Mouse (Mus musculus): ENCODE data around the gene Ntmt1. TPM values are rescaled to one million over a fixed set of nuclear protein-coding genes. Genes with fewer than 3 reads are reported as not detected.
A peak's percentile ranks its signal among the peaks of the same experiment; 100 is the strongest.

Ntmt1 gene
- polyA plus RNA-seq (2016; fragmentation: Nextera tagmentation; extraction: Ambion mirVana) = 103 and 110 TPM in 2 replicates

GRCm38 (mm10) chr2:30807648-30808295 lies at the start of gene Ntmt1:
TSS of gene Ntmt1 (plus strand) at chr2:30807826.
- H3K4me2 ChIP-seq (replicated peaks) = peak within 1 kb of the TSS; percentile 91
- H3K27me3 ChIP-seq = peaks cover 23% of the 10 kb centered on the region
- peak within 1 kb of the TSS; percentile 62 for H3K27ac ChIP-seq (replicated peaks)
- peak within 1 kb of the TSS; percentile 79 for H3K9ac ChIP-seq (replicated peaks)
- under 1% methylated on average over 44 of the region's 44 CpGs for whole genome bisulfite sequencing
- H3K9me3 ChIP-seq = no peaks in the 10 kb centered on the region
- H3K4me1 ChIP-seq = peaks cover 24% of the 10 kb centered on the region
- H3K36me3 ChIP-seq = peaks cover 11% of the 10 kb centered on the region
- peak within 1 kb of the TSS; percentile 61 for H3K4me3 ChIP-seq
- ATAC-seq (ENCODE audit: low FRiP score, low read depth) = peak; percentile 97

- Histone ChIP-seq H3K9ac (replicated peaks) (0 out of 2 replicates have a peak overlapping the region, but pooled peaks have one; percentile 28), H3K4me1 (peaks cover 34% of the 10 kb centered on the region), H3K27me3 (peaks cover 5% of the 10 kb centered on the region; the same call in 1 of the 2 replicates), H3K4me3 (no peak overlapping the region), H3K4me2 (replicated peaks) (peak overlapping the region; percentile 22), H3K27ac (replicated peaks) (peak overlapping the region; percentile 83), H3K9me3 (peaks cover 7% of the 10 kb centered on the region), H3K36me3 (no peaks in the 10 kb centered on the region)
- 2% methylated on average over 17 of the region's 17 CpGs for WGBS
- ATAC-seq (ENCODE audit: low FRiP score, low read depth) = peak; percentile 84
Measured at GRCm38 (mm10) chr2:30758341-30759087, 49.1 kb upstream of the Ntmt1 start.

- WGBS = 33% methylated on average over 4 of the region's 4 CpGs
- ATAC-seq (ENCODE audit: low FRiP score, low read depth) = 0 out of 2 replicates have a peak, but pooled peaks have one; percentile 8
Measured at GRCm38 (mm10) chr2:30759088-30759374, 48.6 kb upstream of the Ntmt1 start.

GRCm38 (mm10) chr2:30759442-30759841 lies 48.2 kb upstream of the Ntmt1 start:
- Histone ChIP-seq H3K4me3 (no peak overlapping the region), H3K4me1 (peaks cover 34% of the 10 kb centered on the region), H3K27me3 (no peaks in the 10 kb centered on the region), H3K36me3 (no peaks in the 10 kb centered on the region), H3K9me3 (peaks cover 7% of the 10 kb centered on the region), H3K27ac (replicated peaks) (peak overlapping the region; percentile 83), H3K4me2 (replicated peaks) (no peak overlapping the region), H3K9ac (replicated peaks) (no peak overlapping the region)
- no peak for ATAC-seq (ENCODE audit: low FRiP score, low read depth)
- 85% methylated on average over 4 of the region's 4 CpGs for WGBS

More at GRCm38 (mm10) chr2:30759088-30759374, 48.6 kb upstream of the Ntmt1 start:
- no peaks in the 10 kb centered on the region for H3K36me3 ChIP-seq
- no peak overlapping the region for H3K9ac ChIP-seq (replicated peaks)
- H3K9me3 ChIP-seq = peaks cover 7% of the 10 kb centered on the region
- H3K4me1 ChIP-seq = peaks cover 34% of the 10 kb centered on the region
- H3K4me3 ChIP-seq = no peak overlapping the region
- peaks cover under 1% of the 10 kb centered on the region; the same call in 1 of the 2 replicates for H3K27me3 ChIP-seq
- peak overlapping the region; percentile 22; the same call in 1 of the 2 replicates for H3K4me2 ChIP-seq (replicated peaks)
- peak overlapping the region; percentile 83 for H3K27ac ChIP-seq (replicated peaks)

- peaks cover 34% of the 10 kb centered on the region for H3K4me1 ChIP-seq
- no peak overlapping the region for H3K4me3 ChIP-seq
- WGBS = 25% methylated on average over 10 of the region's 10 CpGs
Measured at GRCm38 (mm10) chr2:30759858-30760547, 47.6 kb upstream of the Ntmt1 start.

GRCm38 (mm10) chr2:30760706-30761105 lies 46.9 kb upstream of the Ntmt1 start:
- H3K4me1 ChIP-seq = peaks cover 34% of the 10 kb centered on the region
- H3K9ac ChIP-seq (replicated peaks) = no peak overlapping the region
- H3K4me3 ChIP-seq = no peak overlapping the region
- peaks cover 15% of the 10 kb centered on the region for H3K9me3 ChIP-seq
- no peaks in the 10 kb centered on the region for H3K36me3 ChIP-seq
- no peak overlapping the region for H3K4me2 ChIP-seq (replicated peaks)
- no peak for ATAC-seq (ENCODE audit: low FRiP score, low read depth)
- WGBS = 21% methylated on average over 6 of the region's 6 CpGs
- no peaks in the 10 kb centered on the region for H3K27me3 ChIP-seq
- H3K27ac ChIP-seq (replicated peaks) = no peak overlapping the region

More at GRCm38 (mm10) chr2:30759858-30760547, 47.6 kb upstream of the Ntmt1 start:
- Histone ChIP-seq H3K9me3 (peaks cover 13% of the 10 kb centered on the region), H3K9ac (replicated peaks) (no peak overlapping the region), H3K4me2 (replicated peaks) (no peak overlapping the region), H3K27ac (replicated peaks) (peak overlapping the region; percentile 83), H3K27me3 (no peaks in the 10 kb centered on the region), H3K36me3 (no peaks in the 10 kb centered on the region)
- no peak for ATAC-seq (ENCODE audit: low FRiP score, low read depth)

GRCm38 (mm10) chr2:30766446-30766845 lies 41.2 kb upstream of the Ntmt1 start:
- no peak overlapping the region for H3K27ac ChIP-seq (replicated peaks)
- no peak overlapping the region for H3K9ac ChIP-seq (replicated peaks)
- H3K4me1 ChIP-seq = peaks cover 16% of the 10 kb centered on the region
- no peak overlapping the region for H3K4me3 ChIP-seq
- H3K9me3 ChIP-seq = peaks cover 10% of the 10 kb centered on the region; the same call in 1 of the 2 replicates
- H3K27me3 ChIP-seq = no peaks in the 10 kb centered on the region
- H3K4me2 ChIP-seq (replicated peaks) = no peak overlapping the region
- H3K36me3 ChIP-seq = no peaks in the 10 kb centered on the region
- WGBS = 82% methylated on average over 5 of the region's 5 CpGs
- no peak for ATAC-seq (ENCODE audit: low FRiP score, low read depth)

- no peak overlapping the region for H3K4me2 ChIP-seq (replicated peaks)
- H3K4me3 ChIP-seq = no peak overlapping the region
- no peak for ATAC-seq (ENCODE audit: low FRiP score, low read depth)
- H3K27ac ChIP-seq (replicated peaks) = no peak overlapping the region; the same call in 1 of the 2 replicates
- H3K9me3 ChIP-seq = peaks cover 10% of the 10 kb centered on the region; the same call in 1 of the 2 replicates
- no peak overlapping the region for H3K9ac ChIP-seq (replicated peaks)
- H3K27me3 ChIP-seq = no peaks in the 10 kb centered on the region
- H3K36me3 ChIP-seq = no peaks in the 10 kb centered on the region
- WGBS = 86% methylated on average over 7 of the region's 7 CpGs
- H3K4me1 ChIP-seq = peaks cover 29% of the 10 kb centered on the region
Measured at GRCm38 (mm10) chr2:30767626-30768240, 39.9 kb upstream of the Ntmt1 start.

- 81% methylated on average over 5 of the region's 5 CpGs for WGBS
- no peak for ATAC-seq (ENCODE audit: low FRiP score, low read depth)
- no peaks in the 10 kb centered on the region for H3K36me3 ChIP-seq
- no peak overlapping the region for H3K9ac ChIP-seq (replicated peaks)
- no peak overlapping the region for H3K4me2 ChIP-seq (replicated peaks)
- H3K4me1 ChIP-seq = peaks cover 32% of the 10 kb centered on the region
- H3K27ac ChIP-seq (replicated peaks) = no peak overlapping the region
- H3K27me3 ChIP-seq = no peaks in the 10 kb centered on the region
- H3K4me3 ChIP-seq = no peak overlapping the region
- peaks cover 10% of the 10 kb centered on the region; the same call in 1 of the 2 replicates for H3K9me3 ChIP-seq
Measured at GRCm38 (mm10) chr2:30768529-30768928, 39.1 kb upstream of the Ntmt1 start.

- no peaks in the 10 kb centered on the region for H3K27me3 ChIP-seq
- no peak overlapping the region for H3K4me2 ChIP-seq (replicated peaks)
- no peak for ATAC-seq (ENCODE audit: low FRiP score, low read depth)
- peaks cover 32% of the 10 kb centered on the region for H3K4me1 ChIP-seq
- H3K36me3 ChIP-seq = no peaks in the 10 kb centered on the region
- H3K9me3 ChIP-seq = peaks cover 10% of the 10 kb centered on the region; the same call in 1 of the 2 replicates
- no peak overlapping the region for H3K4me3 ChIP-seq
- H3K27ac ChIP-seq (replicated peaks) = no peak overlapping the region
- no peak overlapping the region for H3K9ac ChIP-seq (replicated peaks)
- 61% methylated on average over 6 of the region's 6 CpGs for WGBS
Measured at GRCm38 (mm10) chr2:30769187-30769586, 38.4 kb upstream of the Ntmt1 start.

GRCm38 (mm10) chr2:30771368-30771805 lies 36.2 kb upstream of the Ntmt1 start:
- ATAC-seq (ENCODE audit: low FRiP score, low read depth) = peak; percentile 77
- peaks cover 32% of the 10 kb centered on the region for H3K4me1 ChIP-seq

More at GRCm38 (mm10) chr2:30771368-30771805, 36.2 kb upstream of the Ntmt1 start:
- under 1% methylated on average over 50 of the region's 51 CpGs for WGBS
- Histone ChIP-seq H3K4me2 (replicated peaks) (peak overlapping the region; percentile 80), H3K36me3 (no peaks in the 10 kb centered on the region), H3K9ac (replicated peaks) (peak overlapping the region; percentile 71), H3K27ac (replicated peaks) (peak overlapping the region; percentile 86), H3K4me3 (peak overlapping the region; percentile 46), H3K27me3 (no peaks in the 10 kb centered on the region), H3K9me3 (no peaks in the 10 kb centered on the region)
